Mouse (Mus musculus) ES-E14 (cell line): Measurements from ENCODE around the gene Tmprss2.

Experiments
- CHD2 ChIP-seq: IDR thresholded peaks from 2 replicates; pipeline ENCODE4 v1.6.1; 2014; ENCODE audit warnings: mild to moderate bottlenecking, low read depth, low read length, inconsistent platforms
- HCFC1 ChIP-seq: IDR thresholded peaks from 2 replicates; pipeline ENCODE4 v1.6.1; 2012; ENCODE audit warnings: low read length, inconsistent platforms, borderline replicate concordance; ENCODE audit not compliant: insufficient read depth
- MAFK ChIP-seq: IDR thresholded peaks from 2 replicates; pipeline ENCODE4 v1.6.1; 2014; ENCODE audit warnings: mild to moderate bottlenecking, low read depth, low read length, inconsistent platforms; ENCODE audit not compliant: insufficient read depth
- ZC3H11A ChIP-seq: IDR thresholded peaks from 2 replicates; pipeline ENCODE4 v1.6.1; 2012; ENCODE audit warnings: low read depth, mild to moderate bottlenecking, inconsistent platforms, low read length, borderline replicate concordance

DNA sequence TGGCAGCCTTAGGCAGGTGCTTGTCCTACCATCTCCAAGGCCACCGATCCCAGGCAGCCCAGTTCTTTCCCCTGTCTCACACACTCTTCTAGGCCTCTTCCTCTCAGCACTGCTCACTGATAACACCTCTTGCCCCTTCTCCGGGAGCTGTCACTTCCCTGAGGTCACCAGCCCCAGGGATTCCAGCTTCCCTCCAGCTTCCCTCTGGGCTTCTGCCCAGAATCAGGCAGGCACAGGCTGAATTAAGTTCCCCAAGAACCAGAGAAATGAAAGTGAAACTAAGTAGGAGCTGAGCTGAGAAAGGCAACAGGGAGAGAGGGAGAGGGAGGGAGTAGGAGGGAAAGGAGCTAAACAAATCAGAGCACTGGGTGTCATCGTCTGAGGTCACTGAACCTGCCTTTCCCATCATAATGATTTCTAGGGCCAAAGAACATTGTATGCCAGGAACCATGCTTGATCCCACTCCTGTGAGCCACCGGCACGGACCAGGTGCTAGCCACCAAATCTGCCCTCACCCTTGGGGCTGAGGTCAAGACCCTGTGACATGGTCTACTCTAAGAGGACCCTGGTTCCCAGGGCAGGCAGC is 76.0 kb downstream of the Tmprss2 start:
- no peak for TF ChIP-seq CHD2
- TF ChIP-seq HCFC1 = no peak
- TF ChIP-seq ZC3H11A = no peak
- TF ChIP-seq MAFK = no peak
